Mouse (Mus musculus): ENCODE data around the gene Gng4.
"Not testable (repeated sequence)": the region's sequence is repeated elsewhere in the genome, so short reads cannot be mapped to it uniquely, and the experiment has no call there.

The Gng4 gene

DNA sequence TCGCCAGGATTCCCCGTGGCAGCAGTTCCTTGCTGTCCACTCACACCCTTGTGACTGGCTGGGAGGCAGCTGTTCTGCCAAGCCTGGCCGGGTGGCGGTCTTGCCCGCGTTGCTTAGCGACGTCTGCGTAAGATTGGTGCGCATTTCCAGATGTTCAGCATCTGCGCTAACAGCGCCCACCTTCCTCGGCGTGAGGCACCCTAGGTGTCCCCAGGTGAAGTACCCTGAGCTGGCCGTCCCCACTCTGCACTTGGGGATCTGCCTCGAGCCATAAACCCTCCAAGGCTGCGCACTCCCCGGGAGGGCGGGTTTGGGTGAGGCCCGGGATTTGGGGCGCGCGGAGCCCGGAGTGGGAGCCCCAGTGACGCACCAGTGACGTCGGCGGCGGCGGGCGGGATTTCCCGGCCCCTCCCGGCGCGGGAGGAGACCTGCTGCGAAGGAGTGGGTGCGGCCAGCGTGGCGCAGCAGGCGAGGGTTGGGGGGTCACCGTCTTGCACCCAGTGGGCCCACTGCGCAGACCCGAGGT is at the start of gene Gng4:
Gene Gng4 (plus strand): TSS at position 166 of the 526 bp plus-strand sequence.
- DNase-seq = peak in 1 of 2 experiments; percentile 11

DNA sequence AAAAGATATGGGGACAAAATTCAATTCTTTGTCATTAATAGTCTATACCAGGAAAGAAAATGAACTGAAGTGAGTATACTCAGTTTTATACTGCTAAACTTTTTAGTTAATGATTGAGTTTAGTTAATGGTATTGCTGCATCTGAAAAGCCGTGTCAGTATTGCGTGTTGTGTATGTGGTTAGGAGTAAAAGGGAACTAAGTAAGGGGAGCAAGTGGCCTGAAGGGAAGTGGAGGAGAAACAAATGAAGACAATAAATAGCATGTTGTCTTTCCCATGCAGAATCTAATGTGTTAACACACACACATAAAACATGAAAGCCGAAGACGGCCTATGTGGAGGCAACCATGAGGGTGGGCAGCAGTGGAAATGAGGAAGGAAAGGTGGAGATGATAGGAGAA is 44.6 kb upstream of the Gng4 start:
- no peak for DNase-seq

- no peak for DNase-seq
Observed at GRCm38 (mm10) chr13:13745911-13746310, 37.9 kb upstream of the Gng4 start.

DNA sequence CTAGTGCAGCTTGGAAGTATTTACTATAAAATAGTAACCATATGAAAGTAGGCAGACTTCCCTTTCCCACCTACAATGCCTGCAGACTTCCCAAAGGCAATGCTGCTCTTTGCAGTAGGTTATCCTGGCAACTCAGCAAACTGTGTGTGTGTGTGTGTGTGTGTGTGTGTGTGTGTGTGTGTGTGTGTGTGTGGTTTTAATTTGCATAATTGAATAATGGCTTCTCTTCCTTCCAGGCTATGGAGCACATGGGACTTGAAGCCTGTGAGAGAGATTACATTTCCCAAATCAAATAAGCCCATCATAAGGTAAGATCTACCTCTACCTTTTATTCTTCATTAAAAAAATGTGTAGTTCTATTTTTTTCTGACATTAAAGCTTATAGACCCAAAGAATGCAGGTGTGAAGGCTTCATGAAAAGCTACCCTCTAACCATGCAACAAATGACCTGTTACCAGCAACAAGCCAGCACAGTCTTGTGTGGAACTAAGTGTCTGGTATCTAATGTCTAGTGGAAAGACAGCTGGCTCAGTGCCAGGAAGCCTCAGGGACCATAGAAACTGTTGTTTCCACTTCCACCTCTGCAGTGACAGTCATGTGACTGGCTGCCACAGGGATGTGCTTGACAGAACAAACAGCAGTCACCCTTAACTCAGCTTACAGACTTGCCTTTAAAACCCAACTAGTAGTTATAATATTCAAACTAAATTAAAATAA is 7.9 kb upstream of the Gng4 start:
- peak; percentile 30 to 32 for DNase-seq

GRCm38 (mm10) chr13:13777052-13777451 is 6.8 kb upstream of the Gng4 start:
- DNase-seq = no peak

DNA sequence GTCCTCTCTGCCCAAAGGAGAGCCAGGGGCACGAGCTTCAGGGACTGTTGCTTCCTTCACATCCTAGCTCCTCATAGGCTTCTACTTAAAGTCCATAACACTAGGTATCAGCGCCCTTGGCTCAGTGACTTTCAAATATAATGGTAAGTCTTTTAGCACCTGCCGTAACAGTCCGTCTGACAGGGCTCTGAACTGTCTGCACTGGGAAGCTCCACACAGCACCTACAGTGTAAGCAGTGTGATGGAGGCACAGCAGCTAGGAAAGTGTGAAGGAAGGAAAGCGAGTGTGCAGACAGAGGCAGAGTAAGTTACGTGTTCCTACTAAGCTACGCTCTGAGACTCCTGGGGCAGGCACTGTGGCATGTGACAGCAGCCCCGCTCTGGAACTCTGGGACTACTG is 6.2 kb upstream of the Gng4 start:
- DNase-seq = no peak

DNA sequence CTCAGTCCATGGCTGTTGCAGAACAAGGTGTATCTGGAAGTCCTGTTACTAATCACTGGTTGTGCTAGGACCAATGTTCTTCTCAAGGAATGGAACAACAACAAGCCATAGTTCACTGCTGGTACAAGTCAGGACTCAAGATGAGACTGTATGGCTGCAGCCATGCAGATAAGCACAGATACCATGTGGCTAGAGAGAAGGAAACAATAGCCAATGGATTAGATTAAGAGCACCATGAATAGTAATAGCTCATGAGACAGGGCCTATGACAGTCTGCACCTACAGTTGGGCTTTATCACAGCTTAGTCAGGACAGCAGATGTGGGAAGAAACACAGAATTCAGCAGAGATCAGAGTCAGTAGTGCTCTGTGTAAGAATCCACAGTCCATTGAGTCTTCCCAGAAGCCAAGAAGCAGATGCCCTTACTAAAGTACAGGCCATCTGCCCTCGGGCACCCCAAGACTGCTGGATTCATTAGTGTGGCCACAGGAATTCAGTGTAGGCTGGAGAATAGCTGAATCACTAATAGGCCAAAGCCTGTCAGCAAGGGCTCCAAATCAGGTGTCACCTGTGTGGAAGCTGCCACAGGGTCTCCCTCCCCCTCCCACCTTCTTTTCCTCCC is 4.9 kb upstream of the Gng4 start:
- DNase-seq = no peak

GRCm38 (mm10) chr13:13780271-13780670 is 3.6 kb upstream of the Gng4 start:
- DNase-seq = no peak

DNA sequence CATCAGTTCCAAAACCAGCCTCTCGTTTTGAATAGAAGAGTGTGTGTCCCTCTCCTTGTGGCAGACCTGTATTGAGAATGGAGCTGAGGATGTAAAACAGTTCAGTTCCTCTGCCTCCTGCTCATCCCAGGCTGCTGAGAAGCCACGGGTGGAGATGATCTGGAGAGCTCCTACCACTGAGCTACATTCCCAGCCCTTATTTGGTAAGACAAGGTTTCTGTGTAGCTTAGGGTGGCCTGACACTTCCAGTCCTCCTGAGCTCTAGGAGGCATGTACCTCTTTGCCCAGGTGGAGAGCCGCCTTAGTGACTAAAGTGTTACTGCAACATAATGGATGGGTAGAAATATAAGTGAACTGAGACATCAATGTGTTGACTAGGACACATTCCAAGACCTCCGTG is 2.8 kb upstream of the Gng4 start:
- no peak for DNase-seq

- DNase-seq = no peak
Observed at GRCm38 (mm10) chr13:13783296-13783695, 563 bp upstream of the Gng4 start.

GRCm38 (mm10) chr13:13784420-13784936 is 619 bp downstream of the Gng4 start:
- DNase-seq = no peak

DNA sequence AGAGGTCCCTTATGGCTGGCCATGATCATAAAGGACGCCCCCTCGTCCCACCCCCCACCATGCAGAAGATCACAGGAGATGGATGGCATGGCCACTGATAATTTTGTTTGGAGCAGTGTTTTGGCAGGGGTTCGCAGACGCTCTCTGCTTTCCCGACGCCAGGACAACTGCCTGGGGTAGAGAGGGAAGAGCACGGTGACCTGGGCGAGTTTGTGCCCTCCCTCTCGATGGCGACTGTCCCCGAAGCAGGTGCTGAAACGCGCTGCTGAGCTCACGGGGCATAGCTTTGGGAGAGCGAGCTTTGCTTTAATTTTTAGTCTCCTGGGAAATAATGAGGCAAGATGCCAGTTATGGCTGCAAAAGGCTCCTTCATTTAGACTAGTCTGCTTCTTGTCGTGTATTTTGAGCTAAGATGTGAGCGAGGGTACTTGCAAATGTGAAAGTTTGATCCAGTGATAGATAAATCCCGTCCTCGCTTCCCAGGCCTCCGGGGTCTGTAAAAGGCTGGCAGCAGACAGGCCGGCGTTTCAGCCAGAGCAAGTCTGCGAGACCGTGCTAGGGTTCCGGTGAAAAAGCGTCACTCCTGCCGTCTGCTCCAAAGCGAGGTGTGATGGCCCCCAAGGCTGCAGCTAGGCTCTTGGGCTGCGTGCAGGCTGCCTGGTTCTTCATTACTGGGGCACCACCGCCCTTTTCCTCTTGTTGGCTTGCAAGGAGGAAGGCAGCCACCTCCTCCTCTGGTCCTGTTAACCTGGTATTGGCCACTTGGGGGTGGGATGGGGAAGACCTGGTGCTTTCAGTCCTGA is 1.3 kb downstream of the Gng4 start:
- no peak for DNase-seq

DNA sequence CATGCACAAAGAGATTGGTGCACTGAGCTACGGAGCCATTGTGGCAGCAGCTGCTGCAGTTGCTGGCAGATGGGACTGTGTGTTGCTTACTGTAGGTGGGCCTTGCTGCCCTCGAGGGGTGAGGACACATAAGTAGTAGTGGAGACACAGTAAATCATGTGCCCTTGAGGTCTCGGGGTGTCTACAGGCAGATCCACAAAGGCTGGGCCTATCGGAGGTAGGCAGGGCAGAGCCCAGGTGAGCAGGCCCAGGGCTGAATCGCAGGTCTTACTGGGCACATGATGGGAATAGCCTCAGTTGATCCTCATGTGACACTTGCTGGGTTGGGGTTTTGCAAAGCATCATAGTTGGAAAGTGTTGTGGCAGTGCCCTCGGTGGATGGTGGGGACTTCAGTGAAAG is 3.1 kb downstream of the Gng4 start:
- DNase-seq = no peak

GRCm38 (mm10) chr13:13788070-13788469 is 4.2 kb downstream of the Gng4 start:
- no peak for DNase-seq

- DNase-seq = no peak
Observed at GRCm38 (mm10) chr13:13791981-13792380, 8.1 kb downstream of the Gng4 start.

DNA sequence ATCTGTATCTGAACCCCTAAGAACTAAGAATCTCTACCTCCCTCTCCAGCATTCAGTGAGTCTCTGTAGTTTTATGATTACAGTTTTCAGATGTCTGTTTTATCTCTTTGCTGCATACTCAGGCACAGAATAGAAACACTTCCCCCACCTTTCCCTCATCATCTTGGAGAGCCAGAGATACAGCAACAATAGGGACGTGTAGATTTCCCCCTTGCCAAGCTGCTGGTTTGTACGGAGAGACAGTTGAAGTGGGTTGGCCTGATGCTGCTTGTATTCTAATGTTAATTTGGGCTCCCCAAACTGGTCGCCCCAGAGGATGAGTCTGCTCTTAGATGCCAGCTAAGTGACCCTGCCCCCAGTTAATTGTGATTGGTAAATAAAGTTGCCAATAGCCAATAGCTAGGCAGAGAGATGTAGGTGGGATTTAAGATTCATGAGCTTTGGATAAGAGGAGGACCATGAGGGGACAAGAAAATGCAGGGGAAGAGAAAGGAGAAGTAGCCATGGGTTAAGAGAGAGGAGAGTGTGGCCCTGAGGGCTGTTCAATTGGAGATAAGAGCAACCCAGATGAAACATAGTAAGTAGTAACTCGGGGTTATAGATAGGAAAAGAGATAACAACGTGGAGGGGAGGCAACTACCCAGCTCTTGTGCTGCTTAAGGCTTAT is 11.4 kb downstream of the Gng4 start:
- DNase-seq = no peak

DNA sequence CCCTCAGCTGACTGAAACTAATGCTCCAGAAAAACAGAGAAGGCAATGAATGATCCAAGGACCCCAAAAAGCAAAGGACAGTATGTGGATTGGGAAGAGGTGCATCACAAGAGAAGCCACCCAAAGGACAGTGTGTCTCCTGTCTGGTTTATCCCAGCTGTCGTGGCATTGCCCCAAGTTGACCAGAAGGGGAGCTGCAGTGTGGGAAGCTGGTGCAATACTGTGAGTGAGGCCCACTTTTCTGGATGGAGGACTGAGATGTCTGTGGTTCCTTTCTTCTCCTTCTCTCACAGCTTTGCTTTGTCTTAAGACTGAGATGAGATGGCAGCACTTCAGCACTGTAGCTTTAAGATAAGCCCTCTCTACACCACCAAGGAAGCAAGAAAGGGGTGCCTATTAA is 12.2 kb downstream of the Gng4 start:
- no peak for DNase-seq

- not testable (repeated sequence) for DNase-seq
Observed at GRCm38 (mm10) chr13:13797816-13798215, 14.0 kb downstream of the Gng4 start.

DNA sequence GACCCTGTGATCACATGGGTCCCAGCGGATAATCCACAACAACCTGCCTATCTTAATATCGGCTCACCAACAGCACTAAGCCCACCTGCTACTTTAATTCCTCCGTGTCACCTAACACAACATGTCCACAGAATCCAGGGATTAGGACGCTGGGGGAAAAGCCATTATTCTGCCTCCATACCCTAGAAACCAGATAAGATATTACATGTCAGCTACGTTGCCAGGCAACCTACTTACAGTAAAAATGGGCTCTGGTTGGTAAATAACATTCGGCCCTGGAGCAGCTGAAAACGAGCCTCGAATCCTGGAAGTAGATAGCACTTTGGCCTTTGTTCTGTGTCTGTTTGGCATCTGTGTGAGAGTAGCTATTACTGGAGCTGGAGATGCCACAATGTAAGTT is 14.9 kb downstream of the Gng4 start:
- DNase-seq = no peak

DNA sequence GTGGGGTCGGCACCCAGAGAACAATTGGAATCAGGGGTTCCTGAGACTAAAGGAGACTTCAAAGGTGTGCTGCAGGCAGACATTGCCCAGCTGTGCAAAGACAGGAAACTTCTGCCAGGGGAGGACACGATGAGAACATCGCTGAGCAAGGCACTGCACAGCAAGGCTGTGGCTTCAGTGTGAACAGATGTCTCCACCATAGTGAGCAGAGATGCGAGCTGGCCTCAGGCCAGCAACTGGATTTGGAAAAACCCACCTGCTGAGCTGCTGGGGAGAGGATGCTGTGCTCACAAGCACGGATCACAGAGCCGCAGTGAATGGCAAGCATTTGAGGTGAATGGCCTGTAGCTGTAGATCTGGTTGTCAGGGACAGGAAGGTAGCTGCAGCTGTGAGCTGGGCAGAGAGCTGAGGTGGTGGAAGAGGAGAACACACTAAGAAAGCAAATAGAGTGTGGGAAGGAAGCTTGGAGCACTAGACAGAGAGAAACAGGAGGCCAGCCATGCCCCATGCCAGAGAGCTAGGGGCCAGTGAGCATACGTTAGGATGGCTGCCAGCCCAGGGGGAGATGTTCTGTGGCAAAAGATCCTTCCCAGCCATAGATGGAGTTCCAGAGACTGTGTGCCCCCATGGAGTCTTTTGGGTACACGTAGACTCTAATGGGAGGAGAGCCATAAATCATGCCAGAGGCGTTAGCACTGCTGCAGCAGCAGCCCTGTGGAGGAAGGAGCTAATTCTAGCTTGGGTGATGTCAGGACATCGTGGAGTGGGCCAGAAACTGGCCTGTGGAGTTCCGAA is 24.7 kb downstream of the Gng4 start:
- DNase-seq = no peak

- no peak for DNase-seq
Observed at GRCm38 (mm10) chr13:13810885-13811284, 27.0 kb downstream of the Gng4 start.

DNA sequence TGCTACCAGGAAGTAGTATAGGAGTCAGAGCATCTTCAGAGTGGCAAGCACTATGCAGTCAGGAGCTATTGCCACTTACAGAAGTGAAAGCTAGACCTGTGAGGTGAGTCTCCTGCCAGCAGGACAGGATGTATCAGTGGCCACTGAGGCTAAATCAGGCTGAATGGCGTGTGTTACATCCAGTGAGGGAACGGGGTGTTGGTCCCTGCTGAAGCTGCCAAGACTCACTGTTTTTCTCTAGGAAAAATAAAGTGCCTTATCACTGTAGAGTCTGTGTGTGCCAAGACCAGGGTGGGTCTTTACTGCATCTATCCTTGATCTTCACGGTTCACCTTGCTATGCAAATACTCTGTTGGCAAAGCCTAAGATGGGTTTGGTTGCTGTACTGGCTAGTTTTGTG is 34.8 kb downstream of the Gng4 start:
- no peak for DNase-seq

Data from spleen, adult 18-20 months (tissue).